Mouse (Mus musculus) midbrain, postnatal 0 days (tissue): ENCODE measurements around the gene Gnat1. TPM values are rescaled to one million over a fixed set of nuclear protein-coding genes. Genes with fewer than 3 reads are reported as not detected.

Experiments used
- ATAC-seq: fragments of 200-750 bp; cut with Nextera tagmentation; 2 replicates; pipeline ENCODE4 v1.8.0; 2017; ENCODE audit warnings: moderate number of reproducible peaks, mild to moderate bottlenecking, moderate TSS enrichment, moderate library complexity; ENCODE audit not compliant: low FRiP score
- DNase-seq: peaks from one replicate; pipeline ENCODE4 v3.0.0-alpha.2; 2015; ENCODE audit warnings: low spot score
- H3K27ac ChIP-seq: fragments of 300-500 bp; sonication (generic); 2 replicates; pipeline ENCODE4 v1.5.1; 2014; ENCODE audit warnings: low read depth, mild to moderate bottlenecking, low read length, mixed read lengths
- H3K27me3 ChIP-seq: fragments of 300-500 bp; sonication (generic); 2 replicates; pipeline ENCODE4 v1.6.1; 2014; ENCODE audit warnings: low read length, control low read depth, mixed read lengths; ENCODE audit not compliant: insufficient read depth
- H3K36me3 ChIP-seq: fragments of 300-500 bp; sonication (generic); 2 replicates; pipeline ENCODE4 v1.6.1; 2014; ENCODE audit warnings: low read length, control low read depth, mixed read lengths; ENCODE audit not compliant: insufficient read depth
- H3K4me1 ChIP-seq: fragments of 300-500 bp; sonication (generic); 2 replicates; pipeline ENCODE4 v1.6.1; 2014; ENCODE audit warnings: mild to moderate bottlenecking, control low read depth, antibody characterized with exemption, low read length, mixed read lengths; ENCODE audit not compliant: insufficient read depth
- H3K4me2 ChIP-seq: fragments of 300-500 bp; sonication (generic); 2 replicates; pipeline ENCODE4 v1.6.1; 2014; ENCODE audit warnings: low read depth, mild to moderate bottlenecking, low read length, mixed read lengths; ENCODE audit not compliant: poor library complexity, severe bottlenecking
- H3K4me3 ChIP-seq: fragments of 300-500 bp; sonication (generic); 2 replicates; pipeline ENCODE4 v1.5.1; 2014; ENCODE audit warnings: low read depth, mild to moderate bottlenecking, low read length, moderate library complexity
- H3K9ac ChIP-seq: fragments of 300-500 bp; sonication (generic); replicated peaks from 2 replicates; pipeline ENCODE4 v1.6.1; 2014; ENCODE audit warnings: mild to moderate bottlenecking, low read length, moderate library complexity, mixed read lengths; ENCODE audit not compliant: poor library complexity, severe bottlenecking
- H3K9me3 ChIP-seq: fragments of 300-500 bp; sonication (generic); 2 replicates; pipeline ENCODE4 v1.6.1; 2016; ENCODE audit warnings: low read length, control low read depth
- CTCF ChIP-seq: IDR thresholded peaks from 2 replicates; pipeline ENCODE4 v1.5.1; 2016; ENCODE audit warnings: antibody characterized with exemption, mild to moderate bottlenecking
- WGBS: fragments of 180-500 bp; shearing (Covaris S2); extraction: QIAGEN DNeasy Blood & Tissue Kit; methylation state at CpG from one replicate; pipeline ENCODE4 v1.1.7; 2014; 5-methylcytosine and 5-hydroxymethylcytosine counted together
- polyA plus RNA-seq: library from polyadenylated mRNA; unstranded; fragments of >200 nt; fragmentation: Nextera tagmentation; extraction: Ambion mirVana; gene quantifications from 2 replicates; pipeline ENCODE4 v1.2.1, GENCODE M21; 2015
- total RNA-seq: library from RNA; depleted of rRNA; stranded (reverse); fragments of >200 nt; gene quantifications from 2 replicates; pipeline ENCODE4 v1.2.3, GENCODE M21; 2014

The Gnat1 gene
- total and polyA plus RNA-seq, 2 experiments from 2014 or later = 0.55 to 2.6 TPM

- Histone ChIP-seq H3K27ac (no peak overlapping the region), H3K27me3 (no peaks in the 10 kb centered on the region), H3K9ac (no peak overlapping the region), H3K9me3 (no peaks in the 10 kb centered on the region), H3K36me3 (no peaks in the 10 kb centered on the region), H3K4me2 (no peak overlapping the region), H3K4me1 (0 out of 2 replicates have a peak, but pooled peaks cover 2% of the 10 kb centered on the region), H3K4me3 (no peak overlapping the region)
- ATAC-seq (peak; percentile 55), DNase-seq (peak; percentile 83)
- 16% methylated on average over 5 of the region's 5 CpGs for WGBS
- TF ChIP-seq CTCF = peak; percentile 99
Measured at GRCm38 (mm10) chr9:107645577-107645976, 33.9 kb downstream of the Gnat1 start.

- H3K4me2 ChIP-seq = peak overlapping the region; percentile 50
- H3K4me1 ChIP-seq = 0 out of 2 replicates have a peak, but pooled peaks cover 2% of the 10 kb centered on the region
- H3K9me3 ChIP-seq = no peaks in the 10 kb centered on the region
- ATAC-seq = no peak
- H3K9ac ChIP-seq = 0 out of 2 replicates have a peak overlapping the region, but pooled peaks have one; percentile 2
- H3K27ac ChIP-seq = no peak overlapping the region
- no peak for TF ChIP-seq CTCF
- H3K4me3 ChIP-seq = peak overlapping the region; percentile 31; the same call in 1 of the 2 replicates
- H3K36me3 ChIP-seq = no peaks in the 10 kb centered on the region
- 53% methylated on average over 7 of the region's 7 CpGs for WGBS
- H3K27me3 ChIP-seq = no peaks in the 10 kb centered on the region
- DNase-seq = no peak
Measured at GRCm38 (mm10) chr9:107645153-107645510, 34.4 kb downstream of the Gnat1 start.

GRCm38 (mm10) chr9:107644495-107645152, 34.9 kb downstream of the Gnat1 start:
- peak overlapping the region; percentile 37 for H3K9ac ChIP-seq
- H3K27ac ChIP-seq = peak overlapping the region; percentile 63
- H3K4me1 ChIP-seq = 0 out of 2 replicates have a peak, but pooled peaks cover 2% of the 10 kb centered on the region
- H3K9me3 ChIP-seq = no peaks in the 10 kb centered on the region
- H3K4me2 ChIP-seq = peak overlapping the region; percentile 50
- ATAC-seq (peak; percentile 79), DNase-seq (peak; percentile 95)
- H3K36me3 ChIP-seq = no peaks in the 10 kb centered on the region
- TF ChIP-seq CTCF = peak; percentile 98
- H3K4me3 ChIP-seq = peak overlapping the region; percentile 31
- no peaks in the 10 kb centered on the region for H3K27me3 ChIP-seq
- 6% methylated on average over 35 of the region's 35 CpGs for WGBS

- 0 out of 2 replicates have a peak overlapping the region, but pooled peaks have one; percentile 37 for H3K9ac ChIP-seq
- TF ChIP-seq CTCF = no peak
- peak overlapping the region; percentile 50; the same call in 1 of the 2 replicates for H3K4me2 ChIP-seq
- no peaks in the 10 kb centered on the region for H3K27me3 ChIP-seq
- H3K4me3 ChIP-seq = no peak overlapping the region
- no peak for DNase-seq
- no peak overlapping the region; the same call in 1 of the 2 replicates for H3K27ac ChIP-seq
- H3K9me3 ChIP-seq = no peaks in the 10 kb centered on the region
- H3K36me3 ChIP-seq = no peaks in the 10 kb centered on the region
- 93% methylated on average over 13 of the region's 13 CpGs for WGBS
- 0 out of 2 replicates have a peak, but pooled peaks cover 2% of the 10 kb centered on the region for H3K4me1 ChIP-seq
- no peak for ATAC-seq
Measured at GRCm38 (mm10) chr9:107643544-107644214, 35.8 kb downstream of the Gnat1 start.

- peaks cover 7% of the 10 kb centered on the region; the same call in 1 of the 2 replicates for H3K4me1 ChIP-seq
- TF ChIP-seq CTCF = no peak
- H3K4me3 ChIP-seq = no peak overlapping the region
- H3K36me3 ChIP-seq = no peaks in the 10 kb centered on the region
- no peak for DNase-seq
- H3K27ac ChIP-seq = no peak overlapping the region
- H3K9ac ChIP-seq = no peak overlapping the region
- no peaks in the 10 kb centered on the region for H3K9me3 ChIP-seq
- no peak overlapping the region for H3K4me2 ChIP-seq
- no peak for ATAC-seq
- no peaks in the 10 kb centered on the region for H3K27me3 ChIP-seq
- 39% methylated on average over 8 of the region's 8 CpGs for WGBS
Measured at GRCm38 (mm10) chr9:107641666-107642065, 37.8 kb downstream of the Gnat1 start.

GRCm38 (mm10) chr9:107640257-107640772, 39.2 kb downstream of the Gnat1 start:
- no peak for ATAC-seq
- Histone ChIP-seq H3K9me3 (no peaks in the 10 kb centered on the region), H3K4me1 (peaks cover 7% of the 10 kb centered on the region; the same call in 1 of the 2 replicates), H3K9ac (no peak overlapping the region), H3K36me3 (no peaks in the 10 kb centered on the region), H3K27ac (no peak overlapping the region), H3K27me3 (no peaks in the 10 kb centered on the region), H3K4me3 (no peak overlapping the region), H3K4me2 (no peak overlapping the region)
- WGBS = 30% methylated on average over 7 of the region's 8 CpGs
- TF ChIP-seq CTCF = no peak
- no peak for DNase-seq
